Mouse (Mus musculus): ENCODE measurements around the gene Cul1. TPM values are rescaled to one million over a fixed set of nuclear protein-coding genes. Genes with fewer than 3 reads are reported as not detected.
A peak's percentile ranks its signal among the peaks of the same experiment; 100 is the strongest.
"Not testable (repeated sequence)": the region's sequence is repeated elsewhere in the genome, so short reads cannot be mapped to it uniquely, and the experiment has no call there.

The Cul1 gene
- total RNA-seq (2021): 100 to 1,000 TPM; 106 to 117 TPM
- long read RNA-seq, experiment 1, transcript Cul1-201 (22 exons, 3,161 nt): major isoform, 65 of 88 reads
- long read RNA-seq, experiment 1, partial matches to known transcripts: 5 of 88 reads
- long read RNA-seq, experiment 1, other reads (novel, unspliced or antisense): 17 of 88 reads
- long read RNA-seq, experiment 2, transcript Cul1-201 (22 exons, 3,161 nt): major isoform, 106 of 141 reads
- long read RNA-seq, experiment 2, partial matches to known transcripts: 8 of 141 reads
- long read RNA-seq, experiment 2, other reads (novel, unspliced or antisense): 27 of 141 reads

DNA sequence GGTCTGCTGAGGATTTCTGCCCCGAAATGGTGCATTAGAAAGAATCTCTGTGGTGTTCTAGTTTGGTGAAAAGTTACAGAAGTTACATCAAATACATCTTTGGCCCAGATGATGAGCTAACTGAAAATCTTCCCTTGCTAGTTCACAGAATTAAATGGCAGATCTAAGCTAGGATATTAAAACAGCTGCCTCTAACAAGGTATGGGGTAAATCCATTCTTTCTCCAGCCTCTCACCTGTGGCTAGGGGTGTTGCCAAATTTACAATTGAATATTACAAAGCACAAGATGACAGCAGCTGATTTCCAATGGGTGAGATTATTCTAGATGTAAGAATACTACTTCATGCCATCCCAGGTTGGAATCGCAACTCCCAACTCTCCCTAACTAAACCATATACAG is at the start of gene Cul1:
Gene Cul1 (plus strand): TSS at position 301 of the 400 bp plus-strand sequence.
- TF ChIP-seq CTCF (conservative IDR thresholded peaks at IDR 0.05): no peak
- no peak for DNase-seq (ENCODE audit: low spot score in 2 of 2)
- H3K4me3 ChIP-seq: peak within 1 kb of the TSS; percentile 91
- peak within 1 kb of the TSS; percentile 98 for H3K27ac ChIP-seq

DNA sequence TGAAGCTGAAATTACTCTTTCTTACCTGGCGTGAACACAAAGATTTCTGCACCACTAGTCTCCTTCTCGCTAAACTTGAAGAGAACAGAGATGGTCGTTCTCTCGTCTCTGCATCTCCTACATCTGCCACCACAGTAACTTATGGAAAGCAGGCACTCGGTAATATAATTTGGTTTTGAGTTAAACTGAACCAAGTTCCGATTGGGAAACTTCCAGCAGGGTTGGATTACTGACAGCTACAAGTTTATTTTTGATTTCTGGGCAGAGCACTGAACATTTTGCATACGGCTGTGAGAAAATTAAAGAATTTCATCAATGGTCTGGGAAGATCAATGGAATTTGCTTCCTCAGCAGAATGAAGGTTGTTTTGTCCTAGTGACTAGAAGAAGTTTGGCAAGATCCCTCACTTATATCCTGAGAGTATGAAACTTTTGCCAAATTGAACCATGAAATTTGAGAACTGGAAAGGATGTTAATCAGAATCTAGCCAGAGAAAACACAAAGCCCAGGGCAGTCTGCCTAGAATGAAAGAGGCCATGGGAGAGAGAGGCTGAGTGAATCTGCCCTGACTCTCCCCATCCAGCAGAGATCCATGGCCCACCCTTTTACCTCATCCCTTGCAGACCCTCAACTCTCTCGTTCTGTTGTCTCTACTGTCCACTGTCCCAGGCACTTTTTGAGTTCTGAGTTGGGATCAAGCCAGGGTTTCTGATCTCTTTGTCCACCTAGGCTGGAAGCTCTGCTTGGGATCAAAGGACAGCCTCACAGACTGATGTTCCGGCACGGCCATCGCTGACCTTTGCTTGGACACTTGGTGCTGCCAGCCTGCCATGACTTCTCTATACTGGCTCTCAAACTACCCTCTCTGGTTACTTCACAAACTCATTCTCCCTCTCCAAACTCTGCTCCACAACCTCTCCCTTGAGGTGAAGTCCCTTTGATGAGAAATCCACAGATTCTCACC is 48.5 kb upstream of the Cul1 start:
- no peak overlapping the region for H3K4me3 ChIP-seq
- no peak for TF ChIP-seq CTCF (conservative IDR thresholded peaks at IDR 0.05)

DNA sequence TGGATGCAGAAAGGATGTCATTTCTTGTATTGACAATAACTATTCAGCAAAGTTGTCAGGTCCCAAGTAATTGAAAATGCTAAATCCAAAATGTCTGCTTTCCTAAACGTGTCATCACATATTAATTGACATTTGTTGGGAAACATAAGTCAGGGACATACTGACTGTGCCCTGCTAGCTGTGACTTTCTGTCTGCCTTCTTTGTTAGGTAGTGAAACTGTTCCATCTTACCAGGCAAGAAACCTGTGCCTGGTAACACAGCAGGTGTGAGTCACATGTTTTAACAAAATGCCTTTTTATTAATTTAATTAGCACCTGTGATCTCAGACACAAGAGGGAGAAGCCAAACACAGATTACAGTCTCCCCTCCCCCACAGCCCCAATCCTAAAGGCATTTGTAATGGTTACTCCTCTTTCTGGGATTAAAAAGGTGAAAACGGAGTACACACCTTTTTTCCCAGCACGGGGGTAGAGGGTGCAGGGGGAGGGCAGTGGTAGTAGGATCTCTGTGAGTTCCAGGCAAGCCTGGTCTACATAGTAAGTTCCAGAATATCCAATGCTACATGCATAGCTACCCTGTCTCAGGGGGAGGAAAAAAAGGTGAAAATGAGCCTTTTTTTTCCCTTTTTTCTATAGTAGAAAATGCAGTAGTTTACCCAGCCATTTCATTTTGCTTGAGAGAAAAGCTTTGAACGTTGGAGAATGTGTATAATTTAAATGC is 40.2 kb upstream of the Cul1 start:
- Histone ChIP-seq H3K4me3 (no peak overlapping the region), H3K27ac (no peak overlapping the region)
- TF ChIP-seq CTCF (conservative IDR thresholded peaks at IDR 0.05): no peak
- no peak for DNase-seq (ENCODE audit: low spot score in 2 of 2)

More for the DNA sequence above, 48.5 kb upstream of the Cul1 start:
- H3K27ac ChIP-seq: no peak overlapping the region
- DNase-seq (ENCODE audit: low spot score in 2 of 2): no peak

DNA sequence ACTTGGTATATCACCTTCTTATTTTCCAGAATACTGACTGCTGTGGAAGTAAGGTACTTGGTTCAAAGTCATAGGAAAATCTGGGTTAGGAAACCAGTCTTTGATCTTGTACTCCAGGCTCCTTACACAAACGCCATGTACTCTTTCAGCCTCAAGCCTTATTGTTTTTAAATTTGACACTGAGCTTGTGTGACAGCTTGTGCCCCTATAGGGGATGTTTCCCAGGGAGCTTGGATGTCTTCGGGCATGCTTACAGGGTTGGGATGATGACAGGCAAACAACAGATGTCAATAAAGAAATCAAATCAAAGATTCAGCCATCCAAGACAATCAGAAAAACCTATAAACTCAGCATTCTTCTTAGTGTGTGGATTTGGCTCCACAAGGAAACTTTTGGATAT is 39.5 kb upstream of the Cul1 start:
- no peak for DNase-seq (ENCODE audit: low spot score in 2 of 2)
- Histone ChIP-seq H3K4me3 (no peak overlapping the region), H3K27ac (no peak overlapping the region)
- TF ChIP-seq CTCF (conservative IDR thresholded peaks at IDR 0.05): no peak

DNA sequence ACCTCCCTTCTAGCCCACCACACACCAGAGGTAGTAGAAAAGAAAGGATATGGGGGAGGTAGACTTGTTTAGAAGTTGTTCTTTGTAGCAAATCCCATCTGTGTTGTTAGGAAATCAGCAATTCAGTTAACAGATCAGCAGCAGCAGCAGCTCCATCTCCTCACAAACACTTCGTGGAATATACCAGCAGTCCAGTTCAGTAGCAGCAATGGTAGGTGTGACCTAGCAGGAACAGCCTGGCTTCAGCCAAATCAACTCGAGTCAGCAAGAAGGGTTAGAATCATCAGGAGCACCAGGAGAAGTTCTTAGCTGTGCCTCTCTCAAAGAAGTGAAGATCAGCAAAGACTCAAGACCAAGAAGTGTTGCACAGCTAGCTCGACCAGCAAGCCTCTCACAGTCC is 34.5 kb upstream of the Cul1 start:
- H3K4me3 ChIP-seq: no peak overlapping the region
- no peak overlapping the region for H3K27ac ChIP-seq
- no peak for TF ChIP-seq CTCF (conservative IDR thresholded peaks at IDR 0.05)
- DNase-seq (ENCODE audit: low spot score in 2 of 2): no peak

DNA sequence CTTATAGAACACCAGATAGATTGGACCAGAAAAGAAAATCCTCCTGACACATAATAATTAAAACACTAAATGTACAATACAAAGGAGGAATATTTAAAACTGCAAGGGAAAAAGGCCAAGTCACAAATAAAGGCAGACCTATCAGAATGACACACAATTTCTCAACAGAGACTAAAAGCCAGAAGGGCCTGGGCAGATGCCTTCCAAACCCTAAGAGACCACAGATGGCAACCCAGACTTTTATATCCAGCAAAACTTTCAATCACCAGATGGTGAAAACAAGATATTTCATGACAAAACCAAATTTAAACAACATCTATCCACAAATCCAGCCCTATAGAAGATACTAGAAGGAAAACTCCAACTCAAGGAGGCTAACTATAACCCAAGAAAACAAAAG is 33.0 kb upstream of the Cul1 start:
- peak in 1 of 2 experiments; percentile 18 for DNase-seq (ENCODE audit: low spot score in 2 of 2)
- H3K4me3 ChIP-seq: no peak overlapping the region
- H3K27ac ChIP-seq: no peak overlapping the region
- no peak for TF ChIP-seq CTCF (conservative IDR thresholded peaks at IDR 0.05)

DNA sequence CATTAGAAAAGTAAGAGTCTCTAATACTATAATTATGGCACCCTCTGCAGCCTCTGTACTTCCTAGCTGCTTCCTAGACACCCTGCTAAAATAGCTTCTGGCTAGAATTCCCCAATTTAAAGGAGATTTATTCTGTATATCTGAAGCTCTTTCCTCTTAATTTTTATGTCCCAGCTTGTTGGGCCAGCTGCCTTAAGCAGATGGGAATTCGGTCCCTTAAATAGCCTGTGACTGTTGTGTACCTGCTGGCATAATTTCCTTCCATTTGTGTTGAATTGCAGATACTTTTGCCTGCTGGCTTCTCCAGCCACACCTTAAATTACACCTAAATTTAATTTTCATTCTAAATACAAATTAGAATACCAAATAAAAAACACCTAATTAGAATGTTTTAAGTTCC is 32.0 kb upstream of the Cul1 start:
- Histone ChIP-seq H3K27ac (no peak overlapping the region), H3K4me3 (no peak overlapping the region)
- DNase-seq (ENCODE audit: low spot score in 2 of 2): peak; percentile 4 to 15
- no peak for TF ChIP-seq CTCF (conservative IDR thresholded peaks at IDR 0.05)

DNA sequence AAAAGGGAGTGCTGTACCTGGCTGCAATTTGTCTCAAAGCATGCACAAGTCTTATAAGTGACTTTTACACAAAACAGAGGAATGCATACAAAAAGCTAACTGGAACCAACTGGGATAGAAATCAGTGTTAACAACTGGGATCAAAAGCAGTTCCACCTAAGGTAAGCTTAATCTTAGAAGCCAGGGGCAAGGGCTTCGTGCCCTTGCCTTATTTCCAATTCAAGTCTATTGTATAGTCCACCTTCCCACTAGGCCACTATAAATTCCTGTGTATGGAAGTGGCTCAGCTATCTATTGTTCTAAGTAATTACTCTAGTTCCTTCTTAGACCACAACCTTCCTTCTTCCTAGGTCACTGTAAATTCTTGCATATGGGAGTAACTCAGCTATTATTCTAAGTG is 27.1 kb upstream of the Cul1 start:
- H3K27ac ChIP-seq: no peak overlapping the region
- no peak overlapping the region for H3K4me3 ChIP-seq
- TF ChIP-seq CTCF (conservative IDR thresholded peaks at IDR 0.05): no peak
- no peak for DNase-seq (ENCODE audit: low spot score in 2 of 2)

DNA sequence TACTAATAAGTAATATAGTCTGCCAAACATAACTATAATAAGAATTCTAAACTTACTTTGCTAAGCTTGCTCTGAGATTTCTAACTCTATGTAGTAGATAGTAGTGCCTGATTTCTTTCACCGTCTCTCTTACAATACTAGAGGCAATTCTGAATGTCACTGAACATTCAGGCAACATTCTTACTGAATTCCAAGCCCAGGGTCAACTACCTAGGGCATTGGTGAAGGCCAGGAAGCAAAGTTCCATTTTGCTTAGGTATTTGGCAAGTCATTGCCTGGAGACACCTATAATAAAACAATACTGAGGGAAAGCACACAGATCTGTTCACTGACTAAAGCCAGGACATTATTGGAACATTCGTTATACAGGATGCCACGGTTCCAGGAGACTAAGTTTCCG is 26.6 kb upstream of the Cul1 start:
- H3K27ac ChIP-seq; DNase-seq (ENCODE audit: low spot score in 2 of 2); H3K4me3 ChIP-seq: not testable (repeated sequence)

DNA sequence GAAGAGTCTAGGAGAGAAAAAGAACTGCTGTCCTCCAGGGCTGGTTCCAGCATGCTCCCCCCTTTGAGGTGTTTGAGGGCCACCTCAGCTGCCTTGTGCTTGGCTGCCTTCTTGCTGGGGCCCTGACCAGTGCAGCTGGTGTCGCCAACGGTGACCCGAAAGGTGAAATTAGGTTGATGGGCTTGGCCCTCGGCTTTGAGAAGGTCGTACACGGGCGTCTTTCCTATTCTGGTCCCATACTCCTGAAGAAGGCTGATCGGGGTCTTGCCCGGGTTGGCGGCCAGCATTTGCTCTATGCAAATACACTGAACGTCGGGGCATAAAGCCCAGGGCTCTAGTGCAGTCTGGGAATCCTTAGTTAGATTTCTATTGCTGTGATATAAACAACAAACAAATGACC is 20.4 kb upstream of the Cul1 start:
- DNase-seq (ENCODE audit: low spot score in 2 of 2); H3K27ac ChIP-seq; H3K4me3 ChIP-seq: not testable (repeated sequence)

DNA sequence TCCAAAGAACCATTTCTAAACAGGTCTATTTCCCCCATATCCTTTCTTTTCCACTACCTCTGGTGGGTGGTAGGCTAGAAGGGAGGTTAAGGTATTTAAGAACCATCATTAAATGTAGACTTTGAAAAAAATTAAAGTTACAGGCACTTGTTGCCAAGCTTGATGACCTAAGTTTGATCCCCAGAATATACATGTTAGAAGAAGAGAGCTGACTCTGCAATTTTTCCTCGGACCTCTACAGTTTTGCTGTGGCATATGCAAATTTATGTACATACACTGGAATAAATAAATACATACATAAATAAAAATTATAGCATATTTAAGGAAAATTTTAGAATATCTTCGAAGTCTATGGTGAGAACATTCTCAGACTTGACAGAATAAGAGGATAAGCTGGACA is 13.1 kb upstream of the Cul1 start:
- Histone ChIP-seq H3K4me3 (no peak overlapping the region), H3K27ac (no peak overlapping the region)
- DNase-seq (ENCODE audit: low spot score in 2 of 2): no peak
- no peak for TF ChIP-seq CTCF (conservative IDR thresholded peaks at IDR 0.05)

DNA sequence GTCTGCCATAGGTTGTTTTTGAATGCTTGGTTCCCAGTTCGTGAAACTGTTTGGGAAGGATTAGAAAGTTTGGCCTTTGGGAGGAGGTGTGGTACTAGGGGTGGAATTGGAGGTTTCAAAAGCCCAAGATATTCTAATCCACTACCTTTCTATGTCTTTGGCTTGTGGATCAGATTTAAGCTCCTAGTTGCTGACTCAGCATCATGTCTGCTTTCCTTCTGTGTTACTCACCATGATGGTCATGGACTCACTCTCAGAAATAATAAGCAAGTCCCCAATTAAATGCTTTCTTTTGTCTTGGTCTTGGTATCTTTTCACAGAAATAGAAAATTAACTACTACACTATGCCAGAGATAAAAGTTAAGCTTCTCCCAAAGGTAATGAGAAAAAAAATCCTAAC is 5.5 kb upstream of the Cul1 start:
- no peak for DNase-seq (ENCODE audit: low spot score in 2 of 2)
- no peak for TF ChIP-seq CTCF (conservative IDR thresholded peaks at IDR 0.05)
- Histone ChIP-seq H3K4me3 (no peak overlapping the region), H3K27ac (no peak overlapping the region)

DNA sequence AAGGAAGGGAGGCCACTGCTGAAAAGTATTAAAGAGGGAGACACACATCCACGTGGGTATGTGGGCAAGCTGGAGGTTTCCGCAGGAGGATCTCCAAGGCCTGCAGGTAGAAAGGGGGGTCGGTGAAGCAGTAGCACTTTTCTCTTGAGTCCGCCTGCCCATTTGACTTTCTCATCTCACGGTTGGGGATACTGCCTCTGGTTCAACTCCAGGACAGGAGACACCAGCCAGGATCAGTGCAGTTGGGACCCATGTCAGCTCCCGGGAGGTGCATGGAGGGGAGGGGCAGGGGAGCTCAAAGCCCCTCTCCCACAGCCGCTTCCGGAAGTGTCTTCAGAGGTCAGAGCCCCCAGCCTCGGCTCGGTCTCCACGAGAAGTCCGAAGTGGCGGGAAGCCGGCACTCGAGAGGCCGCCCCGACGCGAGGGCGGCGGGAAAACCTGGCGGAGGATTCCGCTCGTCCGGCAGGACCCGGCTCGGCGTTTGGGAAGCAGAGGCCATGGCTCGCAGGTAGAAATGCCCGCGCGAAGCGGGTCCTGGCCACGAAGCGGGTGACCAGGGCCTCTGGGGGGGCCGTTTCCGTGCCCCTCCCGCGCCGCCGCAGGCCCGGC is 428 bp downstream of the Cul1 start:
- peak; percentile 8 to 33 for DNase-seq (ENCODE audit: low spot score in 2 of 2)
- H3K4me3 ChIP-seq: peak overlapping the region; percentile 91
- TF ChIP-seq CTCF (conservative IDR thresholded peaks at IDR 0.05): no peak
- peak overlapping the region; percentile 98 for H3K27ac ChIP-seq

All from layer of hippocampus, adult 2 months (tissue).